Mouse (Mus musculus): Measurements from ENCODE around the gene Fbxl19. TPM values are rescaled to one million over a fixed set of nuclear protein-coding genes. Genes with fewer than 3 reads are reported as not detected.

Fbxl19 gene
- total RNA-seq, 1 experiment from 2014 or later = 2.1 TPM

GRCm38 (mm10) chr7:127817053-127817452 lies 72.7 kb downstream of the Fbxl19 start:
- no peak for ATAC-seq (replicated peaks; ENCODE audit: insufficient number of reproducible peaks, low FRiP score, low TSS enrichment, poor library complexity, severe bottlenecking)

- ATAC-seq (replicated peaks; ENCODE audit: insufficient number of reproducible peaks, low FRiP score, low TSS enrichment, poor library complexity, severe bottlenecking) = no peak
Observed at GRCm38 (mm10) chr7:127817776-127818175, 73.4 kb downstream of the Fbxl19 start.

Other genes with a start within 250 kb of the Fbxl19 start
- gene Srcap, start 232.6 kb upstream of the Fbxl19 start, total RNA-seq (2017) = 12.3 to 47.6 TPM (median 26.1 TPM) in 3 replicates
- 2.3 to 18.1 TPM (median 5.0 TPM) in 3 replicates for gene Gm42715, start 225.0 kb upstream of the Fbxl19 start, total RNA-seq (2017)
- gene Tmem265, start 183.2 kb upstream of the Fbxl19 start, total RNA-seq (2017) = 4.3 to 14.7 TPM (median 5.7 TPM) in 3 replicates
- gene Phkg2, start 171.2 kb upstream of the Fbxl19 start, total RNA-seq (2017) = 58.5 to 75.1 TPM (median 73.4 TPM) in 3 replicates
- 1.1 to 2.8 TPM (median 2.6 TPM) in 3 replicates for gene Ccdc189, start 155.9 kb upstream of the Fbxl19 start, total RNA-seq (2017)
- gene Rnf40, start 155.8 kb upstream of the Fbxl19 start, total RNA-seq (2017) = 67.4 to 77.5 TPM (median 69.4 TPM) in 3 replicates
- gene Zfp629, start 128.7 kb upstream of the Fbxl19 start, total RNA-seq (2017) = 1.7 to 7.4 TPM (median 2.3 TPM) in 3 replicates
- gene Bcl7c, start 35.6 kb upstream of the Fbxl19 start, total RNA-seq (2017) = 22.5 to 27.9 TPM (median 23.5 TPM) in 3 replicates
- not detected in 3 replicates for gene Ctf1, start 31.8 kb upstream of the Fbxl19 start, total RNA-seq (2017)
- 0.64 to 0.76 TPM in 2 of 3 replicates, not detected in the other for gene Ctf2, start 12.4 kb upstream of the Fbxl19 start, total RNA-seq (2017)
- gene Orai3, start 25.3 kb downstream of the Fbxl19 start, total RNA-seq (2017) = 31.9 to 44.5 TPM (median 35.2 TPM) in 3 replicates
- 5.2 to 14.9 TPM (median 7.7 TPM) in 3 replicates for gene Setd1a, start 32.1 kb downstream of the Fbxl19 start, total RNA-seq (2017)
- gene Gm49388, start 41.1 kb downstream of the Fbxl19 start, total RNA-seq (2017) = 0.87 to 3.2 TPM (median 2.2 TPM) in 3 replicates
- gene Hsd3b7, start 56.1 kb downstream of the Fbxl19 start, total RNA-seq (2017) = 8.6 to 11.1 TPM (median 9.4 TPM) in 3 replicates
- gene Stx4a, start 79.8 kb downstream of the Fbxl19 start, total RNA-seq (2017) = 98.1 to 120 TPM (median 102 TPM) in 3 replicates
- gene Stx1b, start 80.0 kb downstream of the Fbxl19 start, total RNA-seq (2017) = 0.11 TPM in 1 of 3 replicates, not detected in the others
- gene Zfp646, start 131.7 kb downstream of the Fbxl19 start, total RNA-seq (2017) = 49.9 to 74.6 TPM (median 50.8 TPM) in 3 replicates
- gene Zfp668, start 132.3 kb downstream of the Fbxl19 start, total RNA-seq (2017) = 1.6 to 7.1 TPM (median 6.4 TPM) in 3 replicates
- 0.75 TPM in 1 of 3 replicates, not detected in the others for gene Prss53, start 146.4 kb downstream of the Fbxl19 start, total RNA-seq (2017)
- gene Gm21974, start 150.9 kb downstream of the Fbxl19 start, total RNA-seq (2017) = not detected in 3 replicates
- gene Vkorc1, start 151.1 kb downstream of the Fbxl19 start, total RNA-seq (2017) = 1.4 to 3.6 TPM (median 2.3 TPM) in 3 replicates
- gene Bckdk, start 159.5 kb downstream of the Fbxl19 start, total RNA-seq (2017) = 10.0 to 27.5 TPM (median 12.5 TPM) in 3 replicates
- gene Kat8, start 168.0 kb downstream of the Fbxl19 start, total RNA-seq (2017) = 48.9 to 58.0 TPM (median 55.2 TPM) in 3 replicates
- not detected in 3 replicates for gene Prss8, start 185.6 kb downstream of the Fbxl19 start, total RNA-seq (2017)
- gene Prss36, start 202.2 kb downstream of the Fbxl19 start, total RNA-seq (2017) = 1.1 TPM in 2 of 3 replicates, not detected in the other
- 85.2 to 172 TPM (median 110 TPM) in 3 replicates for gene Fus, start 222.9 kb downstream of the Fbxl19 start, total RNA-seq (2017)
- gene Pycard, start 249.3 kb downstream of the Fbxl19 start, total RNA-seq (2017) = 65.7 to 90.8 TPM (median 79.5 TPM) in 3 replicates

Measured in monocyte, adult 5-6 weeks (primary cell).